Mouse (Mus musculus) lung, postnatal 0 days (tissue): ENCODE data around the gene Tarbp1. TPM values are rescaled to one million over a fixed set of nuclear protein-coding genes. Genes with fewer than 3 reads are reported as not detected.

Experiments used
- ATAC-seq: fragments of 200-750 bp; cut with Nextera tagmentation; 2 replicates; pipeline ENCODE4 v1.8.0; 2017; ENCODE audit warnings: moderate library complexity
- DNase-seq: peaks from one replicate; pipeline ENCODE4 v3.0.0-alpha.2; 2016; ENCODE audit warnings: low spot score
- H3K27ac ChIP-seq: fragments of 300-500 bp; sonication (generic); 2 replicates; pipeline ENCODE4 v1.5.1; 2014; ENCODE audit warnings: antibody characterized with exemption, mild to moderate bottlenecking, low read length, mixed read lengths
- H3K27me3 ChIP-seq: fragments of 300-500 bp; sonication (generic); replicated peaks from 2 replicates; pipeline ENCODE4 v1.6.1; 2014; ENCODE audit warnings: low read length, mixed read lengths; ENCODE audit not compliant: insufficient read depth
- H3K36me3 ChIP-seq: fragments of 300-500 bp; sonication (generic); 2 replicates; pipeline ENCODE4 v1.6.1; 2014; ENCODE audit warnings: low read length, mixed read lengths; ENCODE audit not compliant: insufficient read depth
- H3K4me1 ChIP-seq: fragments of 300-500 bp; sonication (generic); 2 replicates; pipeline ENCODE4 v1.6.1; 2014; ENCODE audit warnings: antibody characterized with exemption, low read depth, low read length, mixed read lengths; ENCODE audit not compliant: insufficient read depth
- H3K4me2 ChIP-seq: fragments of 300-500 bp; sonication (generic); replicated peaks from 2 replicates; pipeline ENCODE4 v1.6.1; 2014; ENCODE audit warnings: low read depth, mild to moderate bottlenecking, low read length, moderate library complexity, mixed read lengths
- H3K4me3 ChIP-seq: fragments of 300-500 bp; sonication (generic); 2 replicates; pipeline ENCODE4 v1.5.1; 2014; ENCODE audit warnings: low read depth, low read length
- H3K9ac ChIP-seq: fragments of 300-500 bp; sonication (generic); replicated peaks from 2 replicates; pipeline ENCODE4 v1.6.1; 2014; ENCODE audit warnings: low read depth, mild to moderate bottlenecking
- H3K9me3 ChIP-seq: fragments of 300-500 bp; sonication (generic); 2 replicates; pipeline ENCODE4 v1.6.1; 2016; ENCODE audit warnings: low read length, mixed read lengths
- CTCF ChIP-seq: IDR thresholded peaks from 2 replicates; pipeline ENCODE4 v1.5.1; 2016; ENCODE audit warnings: antibody characterized with exemption, mild to moderate bottlenecking
- EP300 ChIP-seq: IDR thresholded peaks from 2 replicates; pipeline ENCODE4 v1.6.1; 2016; ENCODE audit warnings: antibody characterized with exemption, mild to moderate bottlenecking, control low read depth
- WGBS: fragments of 180-500 bp; shearing (Covaris S2); extraction: QIAGEN DNeasy Blood & Tissue Kit; methylation state at CpG from one replicate; pipeline ENCODE4 v1.1.7; 2014; 5-methylcytosine and 5-hydroxymethylcytosine counted together
- polyA plus RNA-seq: library from polyadenylated mRNA; unstranded; fragments of >200 nt; fragmentation: Nextera tagmentation; extraction: Ambion mirVana; gene quantifications from 2 replicates; pipeline ENCODE4 v1.2.1, GENCODE M21; 2015

The Tarbp1 gene
- polyA plus RNA-seq, 1 experiment from 2014 or later = 1.2 TPM

DNA sequence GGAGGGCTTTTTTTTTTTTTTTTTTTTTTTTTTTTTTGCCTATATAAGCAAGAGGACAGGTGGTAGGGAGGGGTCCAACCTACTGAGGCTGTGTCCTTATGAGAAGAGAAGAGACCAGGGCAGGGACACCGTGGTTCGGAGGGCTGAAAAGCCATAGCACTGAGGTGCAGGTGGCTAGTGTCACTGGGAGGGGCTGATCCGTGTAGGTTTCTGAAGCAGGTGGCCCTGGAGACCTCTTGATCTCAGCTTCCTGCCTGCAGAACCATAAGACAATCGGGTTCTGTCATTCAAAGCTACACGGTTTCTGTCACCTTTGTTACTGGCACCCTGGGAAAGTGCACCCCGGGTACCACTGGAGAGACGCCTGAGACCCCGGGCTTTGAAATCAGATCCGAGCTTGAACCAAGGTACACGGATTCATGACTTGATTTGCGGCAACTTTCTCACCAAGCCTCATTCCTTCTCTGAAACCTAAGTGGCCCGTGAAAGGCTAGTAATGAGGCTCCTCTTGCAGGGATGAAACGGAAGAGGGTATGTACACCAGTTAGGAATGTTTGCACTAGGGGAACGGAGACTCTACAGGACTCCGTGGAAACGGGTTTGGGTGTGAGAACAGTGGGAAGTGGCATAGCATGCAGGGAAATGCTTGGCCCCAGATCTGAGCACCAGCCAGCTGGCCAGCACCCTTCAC lies 29.8 kb upstream of the Tarbp1 start:
- peak; percentile 86 for DNase-seq
- Histone ChIP-seq H3K36me3 (no peaks in the 10 kb centered on the region), H3K9me3 (no peaks in the 10 kb centered on the region), H3K27me3 (no peaks in the 10 kb centered on the region), H3K9ac (no peak overlapping the region), H3K4me2 (no peak overlapping the region), H3K4me3 (no peak overlapping the region), H3K27ac (0 out of 2 replicates have a peak overlapping the region, but pooled peaks have one; percentile 38), H3K4me1 (no peaks in the 10 kb centered on the region)
- WGBS = 51% methylated on average over 16 of the region's 16 CpGs
- TF ChIP-seq CTCF (no peak), EP300 (peak; percentile 22; the same call in 1 of the 2 replicates)
- ATAC-seq = peak; percentile 87

DNA sequence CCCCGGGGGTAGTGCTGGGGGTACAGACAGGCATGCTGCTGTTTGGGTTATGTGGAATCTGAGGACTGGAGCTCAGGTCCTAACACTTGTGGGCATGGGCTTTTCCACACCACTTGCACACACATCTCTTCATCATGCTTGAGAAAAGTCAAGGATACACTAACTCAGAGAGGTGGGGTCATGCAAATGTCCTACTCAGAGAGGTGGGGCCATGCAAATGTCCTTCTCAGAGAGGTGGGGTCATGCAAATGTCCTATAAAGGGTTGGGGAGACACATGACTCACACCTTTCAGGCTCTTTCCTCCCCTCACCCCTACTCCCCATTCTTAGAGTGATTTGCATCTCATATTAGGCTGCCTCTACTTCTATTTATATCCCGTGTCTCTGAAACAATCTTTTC lies 27.9 kb upstream of the Tarbp1 start:
- H3K4me2 ChIP-seq = no peak overlapping the region
- no peak overlapping the region for H3K27ac ChIP-seq
- H3K36me3 ChIP-seq = no peaks in the 10 kb centered on the region
- TF ChIP-seq CTCF (no peak), EP300 (no peak)
- H3K9me3 ChIP-seq = no peaks in the 10 kb centered on the region
- DNase-seq = peak; percentile 49
- H3K9ac ChIP-seq = no peak overlapping the region
- peak; percentile 35 for ATAC-seq
- H3K4me1 ChIP-seq = peaks cover 3% of the 10 kb centered on the region; the same call in 1 of the 2 replicates
- 32% methylated on average over 2 of the region's 2 CpGs for WGBS
- H3K4me3 ChIP-seq = no peak overlapping the region
- H3K27me3 ChIP-seq = no peaks in the 10 kb centered on the region

DNA sequence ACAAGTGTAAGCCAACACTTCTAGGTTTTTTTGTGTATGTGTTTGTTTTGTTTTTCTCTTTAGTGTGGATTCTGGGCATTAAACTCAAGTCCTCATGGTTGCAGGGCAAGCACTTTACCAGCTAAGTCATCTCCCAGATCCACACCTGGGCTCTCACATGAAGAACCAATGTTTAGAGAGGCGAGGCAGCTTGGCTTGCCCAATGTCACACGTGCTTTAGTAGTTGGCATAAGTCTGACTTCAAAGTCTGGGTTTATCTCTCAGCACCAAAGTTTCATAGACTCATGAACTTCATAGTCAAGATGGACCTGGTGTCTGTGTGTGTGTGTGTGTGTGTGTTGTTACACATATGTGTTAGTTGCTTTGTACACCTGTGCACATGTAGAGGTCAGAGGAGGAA lies 24.5 kb upstream of the Tarbp1 start:
- Histone ChIP-seq H3K27ac (no peak overlapping the region), H3K36me3 (no peaks in the 10 kb centered on the region), H3K4me2 (no peak overlapping the region), H3K9me3 (no peaks in the 10 kb centered on the region), H3K4me1 (peaks cover 3% of the 10 kb centered on the region; the same call in 1 of the 2 replicates), H3K4me3 (no peak overlapping the region), H3K27me3 (no peaks in the 10 kb centered on the region), H3K9ac (no peak overlapping the region)
- WGBS = 74% methylated on average over 2 of the region's 2 CpGs
- ATAC-seq (no peak), DNase-seq (no peak)
- TF ChIP-seq CTCF (no peak), EP300 (no peak)

DNA sequence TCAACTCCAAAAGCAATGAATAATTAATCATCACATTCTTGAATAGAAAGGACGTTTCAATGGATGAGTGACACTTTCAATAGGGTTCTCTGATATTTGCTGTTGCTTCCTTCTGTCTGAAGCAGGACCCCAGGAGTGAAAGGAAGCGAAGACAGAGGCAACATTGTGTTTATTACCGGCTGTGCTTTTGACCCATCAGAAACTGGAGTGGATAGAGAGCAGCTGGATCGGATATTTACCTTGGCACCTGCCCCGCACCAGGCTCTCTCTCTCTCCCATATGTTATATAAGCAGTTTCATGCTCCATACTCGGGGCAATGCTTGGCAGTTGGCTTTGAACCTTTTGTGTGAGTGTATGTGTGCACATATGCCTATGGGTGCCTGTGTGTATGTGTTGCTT lies 23.6 kb upstream of the Tarbp1 start:
- H3K27me3 ChIP-seq = no peaks in the 10 kb centered on the region
- H3K4me2 ChIP-seq = no peak overlapping the region
- WGBS = 30% methylated on average over 6 of the region's 6 CpGs
- peak; percentile 23 for DNase-seq
- TF ChIP-seq EP300 (no peak), CTCF (no peak)
- ATAC-seq = no peak
- no peak overlapping the region for H3K4me3 ChIP-seq
- no peak overlapping the region for H3K9ac ChIP-seq
- no peaks in the 10 kb centered on the region for H3K36me3 ChIP-seq
- peak overlapping the region; percentile 77 for H3K27ac ChIP-seq
- peaks cover 3% of the 10 kb centered on the region; the same call in 1 of the 2 replicates for H3K4me1 ChIP-seq
- no peaks in the 10 kb centered on the region for H3K9me3 ChIP-seq

DNA sequence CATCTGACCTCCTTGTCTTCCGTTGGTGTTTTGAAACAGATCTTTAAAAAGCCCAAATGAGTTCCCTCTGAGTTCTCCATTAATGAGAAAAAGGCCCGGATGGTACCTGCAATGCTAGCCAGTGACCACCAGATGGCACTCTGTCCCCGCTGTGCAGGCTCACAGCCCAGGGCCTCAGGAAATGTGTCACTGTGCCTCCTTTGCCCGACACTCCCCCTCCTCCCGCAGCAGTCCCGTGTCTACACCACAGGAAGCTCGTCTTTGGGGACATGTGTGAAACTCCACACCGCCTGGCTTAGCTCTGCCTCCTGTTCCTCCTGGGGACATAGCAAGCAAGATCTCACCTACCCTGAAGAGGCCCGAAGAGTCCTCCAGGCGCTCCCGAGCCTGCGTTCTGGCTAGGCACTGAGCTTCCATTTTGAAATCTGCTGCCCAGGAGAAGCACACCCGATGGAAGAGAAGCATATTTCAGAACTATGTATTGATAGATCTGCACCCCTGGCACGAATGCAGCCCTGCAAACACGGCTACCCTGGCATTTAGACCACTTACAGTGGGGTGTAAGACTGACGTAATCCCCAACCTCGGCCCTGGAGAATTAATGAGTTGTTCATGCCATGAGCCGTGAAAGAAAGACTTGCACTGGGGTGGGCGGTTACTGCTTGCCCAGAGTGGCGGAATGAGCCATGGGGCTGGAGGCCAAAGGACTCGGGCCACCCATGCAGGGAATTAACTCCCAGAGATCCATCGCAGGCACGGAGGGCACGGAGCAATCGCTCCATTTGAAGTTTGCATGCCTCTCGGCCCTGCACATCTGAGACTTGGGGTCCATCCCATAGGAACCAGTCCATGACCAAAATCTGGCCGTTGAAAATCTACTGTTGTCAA lies 22.9 kb upstream of the Tarbp1 start:
- peak; percentile 99 for TF ChIP-seq CTCF
- TF ChIP-seq EP300 = peak; percentile 66; the same call in 1 of the 2 replicates
- Histone ChIP-seq H3K27ac (peak overlapping the region; percentile 77), H3K4me3 (peak overlapping the region; percentile 12; the same call in 1 of the 2 replicates), H3K9me3 (no peaks in the 10 kb centered on the region), H3K36me3 (no peaks in the 10 kb centered on the region), H3K27me3 (no peaks in the 10 kb centered on the region), H3K9ac (peak overlapping the region; percentile 27), H3K4me1 (peaks cover 3% of the 10 kb centered on the region; the same call in 1 of the 2 replicates), H3K4me2 (peak overlapping the region; percentile 47)
- DNase-seq = peak; percentile 98
- ATAC-seq = peak; percentile 96
- 14% methylated on average over 27 of the region's 27 CpGs for WGBS

DNA sequence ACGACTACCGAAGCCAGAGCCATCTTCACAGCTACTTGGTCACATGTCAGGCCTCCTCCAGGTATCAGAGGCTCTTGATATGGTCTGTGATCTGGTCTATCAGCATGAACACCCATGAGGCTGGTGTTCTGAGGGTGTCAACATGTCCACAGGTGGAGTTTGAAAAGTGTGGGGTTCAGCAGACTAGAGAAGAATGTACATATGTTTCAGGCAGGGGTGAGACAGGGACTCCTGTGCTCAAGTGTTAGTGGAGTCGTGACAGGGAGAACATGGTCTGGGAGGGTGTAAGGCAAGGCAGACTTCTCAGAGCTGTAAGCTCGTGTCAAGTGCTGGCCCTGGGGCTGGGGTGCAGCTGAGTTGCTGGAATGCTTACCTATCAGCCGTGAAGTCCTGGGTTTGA lies 22.1 kb upstream of the Tarbp1 start:
- no peak for TF ChIP-seq EP300
- TF ChIP-seq CTCF = no peak
- no peak overlapping the region for H3K9ac ChIP-seq
- H3K4me1 ChIP-seq = peaks cover 3% of the 10 kb centered on the region; the same call in 1 of the 2 replicates
- ATAC-seq (no peak), DNase-seq (no peak)
- H3K36me3 ChIP-seq = no peaks in the 10 kb centered on the region
- no peak overlapping the region for H3K4me2 ChIP-seq
- H3K27ac ChIP-seq = no peak overlapping the region
- H3K27me3 ChIP-seq = no peaks in the 10 kb centered on the region
- WGBS = 58% methylated on average over 5 of the region's 5 CpGs
- H3K9me3 ChIP-seq = no peaks in the 10 kb centered on the region
- H3K4me3 ChIP-seq = no peak overlapping the region
